Mouse (Mus musculus): ENCODE measurements around the gene Ppp2r1b.

DNA sequence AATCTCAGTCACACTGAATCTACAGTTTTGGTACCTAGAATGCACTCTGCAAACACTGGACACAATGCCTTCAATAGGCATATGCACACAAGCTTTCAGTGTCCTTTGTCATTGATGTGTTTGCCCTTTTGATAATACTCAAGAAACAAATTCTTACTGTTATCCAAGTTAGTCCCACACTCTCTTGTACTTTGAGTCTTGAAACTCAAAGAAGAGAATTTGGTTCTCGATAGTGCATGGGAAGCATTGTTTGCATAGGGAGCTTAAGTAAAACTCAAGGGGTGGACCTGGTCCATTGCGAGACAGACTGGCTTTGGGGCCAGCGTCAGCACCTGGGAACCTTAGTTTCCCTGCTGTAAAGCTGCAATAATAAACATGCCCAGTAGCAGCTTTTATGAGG lies 73.0 kb downstream of the Ppp2r1b start:
- TF ChIP-seq CTCF (IDR thresholded peaks at IDR 0.05; ENCODE audit: low read depth) (no peak), EP300 (IDR thresholded peaks at IDR 0.05; ENCODE audit: low read depth) (no peak)
